Mouse (Mus musculus): ENCODE measurements around the gene Stard13. TPM values are rescaled to one million over a fixed set of nuclear protein-coding genes. Genes with fewer than 3 reads are reported as not detected.

The Stard13 gene
- polyA plus RNA-seq, 1 experiment from 2014 or later, result 18.0 TPM

Other genes with a start within 250 kb of the Stard13 start
- not detected in 2 replicates for gene Gm42906, start 194.3 kb upstream of the Stard13 start, polyA plus RNA-seq (2015; fragmentation: Nextera tagmentation; extraction: Ambion mirVana)